Mouse (Mus musculus): ENCODE results near the gene Alg13.

Gene Alg13

GRCm38 (mm10) chrX:144317548-144318163 is at the start of gene Alg13:
TSS of gene Alg13 (plus strand) at chrX:144317804.
- peak; percentile 81 for DNase-seq (ENCODE audit: extremely low spot score)

DNA sequence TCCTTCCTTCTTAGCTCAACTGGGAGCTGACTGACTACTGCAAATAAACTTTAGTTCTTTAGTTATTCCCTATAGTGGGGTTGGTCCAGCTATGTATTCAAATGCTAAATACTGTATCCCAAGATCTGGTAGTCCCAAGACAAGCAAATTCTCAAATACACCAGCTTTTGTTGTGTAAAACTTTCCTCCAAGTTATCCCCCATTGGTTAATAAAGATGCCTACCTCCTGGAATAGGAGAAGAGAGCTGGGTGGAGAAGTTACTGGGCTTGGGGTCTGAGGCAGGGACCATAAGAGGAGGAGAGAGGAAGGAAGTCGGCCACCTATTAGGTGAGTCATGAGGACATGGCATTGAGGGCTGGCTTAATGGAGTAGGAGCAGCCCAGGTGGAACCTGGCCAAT is 49.0 kb upstream of the Alg13 start:
- no peak for DNase-seq (ENCODE audit: extremely low spot score)

GRCm38 (mm10) chrX:144301476-144301875 is 16.1 kb upstream of the Alg13 start:
- DNase-seq (ENCODE audit: extremely low spot score), result no peak

GRCm38 (mm10) chrX:144305659-144306058 is 11.9 kb upstream of the Alg13 start:
- no peak for DNase-seq (ENCODE audit: extremely low spot score)

DNA sequence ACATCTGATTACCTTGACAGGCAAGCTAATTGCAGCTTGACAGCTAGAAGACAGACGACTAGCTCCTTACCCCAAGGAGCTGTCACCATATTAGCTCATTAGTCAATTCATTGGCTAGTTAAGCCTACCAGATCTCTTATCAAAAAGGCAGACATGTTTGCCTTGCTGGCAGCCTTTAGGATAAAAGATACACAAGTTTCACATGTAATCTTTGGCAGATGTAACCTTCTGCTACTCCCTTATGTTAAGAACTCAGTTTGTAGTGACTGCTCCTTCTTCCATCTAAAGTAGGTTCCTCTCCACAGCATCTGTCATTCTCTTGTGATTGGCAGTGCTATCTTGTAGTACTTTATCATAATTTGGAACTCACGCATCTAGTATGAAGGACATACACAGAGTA is 3.6 kb upstream of the Alg13 start:
- no peak for DNase-seq (ENCODE audit: extremely low spot score)

DNA sequence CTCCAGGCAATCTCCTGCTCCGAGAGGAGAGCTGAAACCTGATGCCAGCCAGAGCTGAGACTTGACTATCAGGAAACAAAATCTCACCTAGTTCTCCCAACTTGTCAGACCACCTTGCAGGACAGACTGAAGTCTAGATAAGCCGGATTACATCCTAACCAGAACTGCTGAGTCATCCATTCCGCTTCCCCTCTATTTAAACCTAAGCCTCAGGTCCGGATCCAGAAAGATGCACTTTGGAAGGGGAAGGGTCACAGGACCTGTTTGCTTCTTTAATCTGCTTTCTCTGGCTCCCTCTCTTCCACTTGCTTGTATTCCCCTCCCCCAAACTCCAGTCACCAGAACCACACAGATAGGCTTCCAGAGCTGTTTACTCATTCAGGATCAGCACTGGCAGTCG is 2.6 kb upstream of the Alg13 start:
- no peak for DNase-seq (ENCODE audit: extremely low spot score)

GRCm38 (mm10) chrX:144316004-144316403 is 1.6 kb upstream of the Alg13 start:
- DNase-seq (ENCODE audit: extremely low spot score), result no peak

GRCm38 (mm10) chrX:144318164-144318979 is 768 bp downstream of the Alg13 start:
- no peak for DNase-seq (ENCODE audit: extremely low spot score)

GRCm38 (mm10) chrX:144319366-144319765 is 1.8 kb downstream of the Alg13 start:
- no peak for DNase-seq (ENCODE audit: extremely low spot score)

DNA sequence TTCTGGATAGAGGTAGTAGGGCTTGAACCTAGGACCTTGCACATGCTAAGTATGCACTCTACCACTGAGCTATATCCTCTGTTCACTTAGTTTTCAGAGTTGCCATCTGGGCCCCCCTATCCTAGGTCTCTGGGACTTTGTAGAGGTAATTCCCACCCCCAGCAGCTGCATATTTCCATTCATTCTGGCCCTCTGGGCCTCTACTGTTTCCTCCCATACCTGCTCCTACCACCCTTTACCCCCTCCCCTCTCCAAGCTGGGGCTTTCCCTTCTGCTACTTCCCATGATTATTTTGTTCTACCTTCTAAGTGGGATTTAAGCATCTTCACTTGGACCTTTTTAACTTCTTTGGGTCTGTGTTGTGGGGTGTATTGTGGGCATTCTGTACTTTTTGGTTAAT is 7.8 kb downstream of the Alg13 start:
- DNase-seq (ENCODE audit: extremely low spot score), result no peak

- no peak for DNase-seq (ENCODE audit: extremely low spot score)
Observed at GRCm38 (mm10) chrX:144335332-144336015, 17.9 kb downstream of the Alg13 start.

GRCm38 (mm10) chrX:144337938-144338337 is 20.3 kb downstream of the Alg13 start:
- no peak for DNase-seq (ENCODE audit: extremely low spot score)

GRCm38 (mm10) chrX:144338355-144338754 is 20.8 kb downstream of the Alg13 start:
- DNase-seq (ENCODE audit: extremely low spot score), result no peak

DNA sequence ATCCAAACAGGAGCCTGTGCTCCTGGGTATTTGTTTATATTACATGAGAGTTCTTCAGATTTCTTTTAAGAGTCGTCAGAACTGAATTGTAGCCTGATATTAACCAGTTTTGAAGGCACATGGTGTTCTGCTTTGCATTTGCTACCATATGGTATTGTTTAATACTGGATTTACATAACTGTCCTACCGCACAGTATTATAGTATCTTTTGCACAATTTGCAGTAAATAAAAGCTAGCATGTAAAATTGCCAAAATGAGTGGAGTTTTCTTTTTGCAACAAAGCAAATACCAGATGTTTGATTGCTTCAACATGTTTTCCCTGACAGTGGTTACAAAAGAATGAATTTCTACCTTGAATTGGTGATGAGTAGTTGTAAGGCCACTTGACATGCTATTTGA is 56.6 kb downstream of the Alg13 start:
- DNase-seq (ENCODE audit: extremely low spot score), result no peak

DNA sequence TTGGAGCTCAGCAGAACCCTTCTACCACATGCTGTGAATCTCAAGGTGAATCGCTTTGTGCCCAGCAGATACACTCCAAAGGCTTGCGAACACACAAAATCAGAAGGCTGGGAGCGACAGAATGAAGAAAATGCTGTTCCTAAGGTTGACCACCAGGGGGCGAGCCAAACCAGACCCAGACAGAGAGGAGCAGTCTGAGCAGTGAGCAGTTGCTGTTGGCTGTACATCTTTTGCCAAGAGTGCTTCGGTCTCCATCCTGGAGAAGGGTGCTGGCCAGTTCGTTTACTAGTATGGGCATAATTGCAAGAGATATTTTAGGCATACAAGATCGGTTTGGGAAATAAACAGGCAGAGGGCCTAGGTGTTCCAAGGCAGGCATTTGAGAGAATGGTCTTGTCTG is 85.9 kb downstream of the Alg13 start:
- DNase-seq (ENCODE audit: extremely low spot score), result peak; percentile 40

DNA sequence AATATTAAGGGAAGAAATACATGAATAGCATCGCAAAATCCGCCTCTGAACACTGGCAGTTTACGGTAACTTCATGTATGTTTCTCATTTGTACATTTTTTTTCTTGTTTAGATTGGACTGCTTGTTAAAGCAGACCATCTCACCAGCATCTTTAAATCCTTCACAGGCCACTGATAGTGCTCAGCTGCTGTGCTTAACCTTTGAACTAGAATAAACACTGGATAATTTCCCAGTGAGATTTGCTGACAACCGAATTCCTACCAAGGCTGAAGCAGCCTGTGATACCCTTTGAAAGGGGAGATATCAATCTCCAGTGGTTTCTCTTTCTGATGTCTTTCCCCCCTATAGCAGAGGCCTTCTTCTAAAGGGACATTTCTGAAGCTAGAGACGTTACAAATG is 90.4 kb downstream of the Alg13 start:
- DNase-seq (ENCODE audit: extremely low spot score), result no peak

DNA sequence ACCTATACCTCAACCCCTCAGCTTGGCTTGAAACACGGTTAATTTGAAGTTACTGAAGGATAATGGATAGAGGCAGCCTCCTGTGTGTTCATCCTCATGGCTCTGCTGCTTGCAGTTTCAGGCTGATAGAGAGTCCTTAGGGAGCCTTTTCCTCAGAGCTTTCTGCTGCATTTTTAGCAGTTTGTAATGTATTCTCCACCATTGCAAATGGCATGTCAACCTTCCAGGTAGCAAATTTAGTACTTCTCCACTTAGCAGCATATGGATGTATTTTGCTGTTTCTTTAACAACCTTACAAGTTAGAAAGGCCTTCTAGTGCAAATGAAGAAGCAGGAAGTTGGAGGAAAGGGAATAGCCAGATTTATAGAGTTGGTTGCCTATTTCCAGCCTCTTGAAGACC is 102.7 kb downstream of the Alg13 start:
- no peak for DNase-seq (ENCODE audit: extremely low spot score)

DNA sequence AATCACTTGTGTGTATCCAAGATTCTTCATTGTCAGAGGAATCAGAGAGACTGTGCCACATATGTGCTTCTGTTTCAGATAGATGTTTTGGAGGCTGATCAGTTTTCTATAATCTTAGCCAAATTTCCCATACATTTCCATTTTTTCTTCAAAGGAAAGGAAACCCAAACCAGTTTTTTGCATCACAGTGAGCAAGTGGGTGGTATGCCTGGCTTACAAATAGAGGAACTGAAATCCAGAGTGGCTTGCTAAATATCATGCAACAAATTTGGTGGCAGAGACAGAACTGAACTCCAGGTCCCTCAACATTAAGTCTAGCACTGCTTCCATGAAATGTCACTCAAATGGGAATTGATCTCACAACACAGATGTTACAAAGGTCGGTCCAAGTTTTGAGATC is 103.5 kb downstream of the Alg13 start:
- no peak for DNase-seq (ENCODE audit: extremely low spot score)

DNA sequence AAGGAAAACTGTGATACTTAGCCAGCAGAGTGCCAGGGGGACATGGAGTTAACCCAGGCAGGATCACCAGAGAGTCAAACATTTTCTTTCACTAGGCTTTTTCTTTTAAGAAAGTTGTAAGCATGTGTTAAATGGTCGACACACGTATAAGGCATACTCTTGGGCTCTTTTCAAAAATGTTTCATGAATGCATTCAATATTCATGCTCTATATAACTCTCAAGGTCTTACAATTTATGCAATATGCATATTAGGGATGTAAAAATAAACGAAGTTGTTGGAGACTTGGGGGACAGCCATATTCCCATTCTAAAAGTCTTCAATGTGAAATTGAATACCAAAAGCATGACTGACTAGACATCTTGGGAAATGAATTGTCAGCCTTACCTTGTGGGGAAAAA is 106.2 kb downstream of the Alg13 start:
- DNase-seq (ENCODE audit: extremely low spot score), result no peak

Measured in embryo, embryonic 9.5 days (tissue).